Mouse (Mus musculus) T-helper 1 cell (primary cell): ENCODE results near the gene Grik4.

Experiments used
- in situ Hi-C: fragments of 300-600 bp; cut with MboI, MseI; formaldehyde crosslinking; loops from one replicate; pipeline ENCODE4 v1.15.1; 2025; ENCODE audit warnings: high pct_unique_total_duplicates

Grik4 gene

GRCm38 (mm10) chr9:42597525-42597924, 346.8 kb downstream of the Grik4 start:
- in situ Hi-C loops, result no loop called here

- in situ Hi-C loops, result no loop called here
Measured at GRCm38 (mm10) chr9:42578511-42578910, 365.8 kb downstream of the Grik4 start.

DNA sequence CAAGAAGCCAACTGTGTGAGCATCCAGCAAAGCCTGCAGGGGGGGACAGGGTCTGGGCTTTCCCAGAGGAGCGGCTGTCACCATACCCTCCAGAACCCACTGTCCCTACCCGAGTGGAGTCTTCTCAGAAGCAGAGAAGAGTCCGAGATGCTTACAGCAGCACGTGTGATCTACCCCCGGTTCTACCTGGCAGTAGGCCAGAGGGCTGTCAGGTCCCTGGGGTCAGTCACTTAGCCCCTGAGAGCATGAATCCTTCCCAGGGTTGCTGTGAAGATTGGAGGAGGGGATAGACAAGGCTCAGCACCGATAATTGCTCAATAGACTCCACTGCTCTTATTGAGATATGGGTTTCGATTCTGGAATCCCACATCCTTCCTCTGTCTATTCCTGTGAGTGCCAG, 366.2 kb downstream of the Grik4 start:
- in situ Hi-C loops, result no loop called here

DNA sequence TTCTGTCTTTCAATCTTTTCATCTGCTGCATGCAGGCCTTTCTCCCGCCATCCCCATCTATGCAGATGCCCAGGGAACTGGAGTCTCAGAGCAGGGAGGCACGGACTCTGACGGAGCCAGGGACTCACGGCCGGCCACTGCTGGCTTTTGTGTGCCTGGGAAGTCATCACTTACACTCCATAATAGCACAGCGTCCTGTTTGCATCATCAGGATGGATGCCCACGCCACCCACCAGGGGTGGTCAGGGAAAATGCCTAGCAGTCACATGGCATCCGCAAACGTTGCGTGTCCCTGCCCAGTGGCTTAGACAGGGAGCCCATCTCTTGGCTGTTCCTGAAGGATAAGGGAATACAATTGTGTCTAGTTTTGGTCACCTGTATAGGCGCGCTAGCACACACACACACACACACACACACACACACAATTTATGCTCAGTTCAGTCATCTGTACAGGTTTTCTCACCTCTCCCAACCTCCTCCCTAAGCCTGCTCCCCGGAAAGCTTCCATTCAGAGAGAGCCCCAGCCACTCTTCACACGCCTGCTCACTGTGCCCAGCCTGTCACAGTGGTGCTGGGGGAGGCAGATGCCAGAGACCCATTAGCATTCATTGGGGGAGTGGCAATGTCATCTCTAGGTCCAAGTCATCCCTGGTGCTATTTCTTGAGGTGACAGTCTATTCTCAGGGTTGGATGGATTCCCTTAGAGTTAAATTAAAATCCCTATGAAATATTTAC, 370.5 kb downstream of the Grik4 start:
- in situ Hi-C loops, result no loop called here

GRCm38 (mm10) chr9:42573180-42573579, 371.1 kb downstream of the Grik4 start:
- in situ Hi-C loops, result no loop called here

DNA sequence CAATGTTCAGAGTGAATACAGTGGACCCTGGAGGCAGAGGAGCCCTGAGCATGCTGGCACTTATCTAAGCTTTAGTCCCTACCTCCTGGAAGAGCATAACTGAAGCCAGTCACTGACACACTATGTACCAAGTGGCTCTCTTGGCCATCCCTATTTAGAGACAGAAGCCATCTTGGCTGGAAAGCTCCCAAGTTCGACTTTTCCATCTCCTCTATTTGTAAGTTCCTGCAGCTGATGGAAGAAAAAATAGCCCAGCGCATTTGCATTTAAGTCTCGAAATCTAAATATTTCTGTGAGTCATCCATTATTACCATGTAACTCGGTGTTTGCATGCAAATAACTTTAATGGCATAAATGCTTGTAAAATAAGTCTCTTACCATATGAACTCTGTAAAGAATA, 378.4 kb downstream of the Grik4 start:
- in situ Hi-C loops, result no loop called here

DNA sequence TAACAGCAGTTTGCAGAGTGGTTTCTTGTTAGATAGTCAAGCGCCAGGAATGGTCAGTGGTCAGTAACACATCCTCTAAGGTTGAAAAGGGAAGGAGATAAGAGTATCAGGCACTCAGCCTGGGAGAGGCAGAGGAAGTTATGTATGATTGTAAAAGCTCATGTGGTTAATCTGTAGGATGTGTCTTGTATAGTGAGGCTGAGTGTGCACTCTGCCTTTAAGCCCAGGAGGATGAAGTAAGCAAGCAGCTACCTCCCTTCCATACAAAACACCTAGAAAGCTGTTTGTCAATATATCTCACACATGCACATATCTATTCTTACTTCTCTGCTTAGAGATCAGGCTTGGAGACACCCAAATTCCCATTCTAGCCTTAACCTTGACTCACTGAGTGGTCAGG, 389.1 kb downstream of the Grik4 start:
- in situ Hi-C loops, result loop anchor here (10.0 kb wide), 2 partner anchors 390 to 1270 kb away; partner anchors contain the start of gene Grik4

DNA sequence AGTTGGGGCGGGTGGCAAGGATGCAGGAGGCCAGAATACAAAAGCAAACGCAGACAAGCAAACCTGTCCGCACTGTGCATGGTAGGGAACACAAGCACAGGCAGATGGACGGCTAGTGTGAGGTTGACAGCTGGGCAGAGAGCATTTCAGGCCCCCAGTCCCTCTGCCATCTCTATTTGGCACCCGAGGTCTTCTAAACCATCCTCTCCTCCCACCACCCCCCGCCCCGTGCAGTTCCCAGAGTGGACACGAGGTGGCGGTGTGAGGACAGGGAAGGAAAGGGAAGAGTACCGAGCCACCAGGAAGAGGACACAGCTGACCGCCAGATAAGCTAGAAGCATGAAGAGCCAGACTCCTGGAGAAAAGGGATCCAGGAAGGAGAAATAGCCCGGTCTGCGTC, 394.2 kb downstream of the Grik4 start:
- in situ Hi-C loops, result loop anchor here (10.0 kb wide), 2 partner anchors 395 to 1265 kb away; partner anchors contain the start of gene Grik4

DNA sequence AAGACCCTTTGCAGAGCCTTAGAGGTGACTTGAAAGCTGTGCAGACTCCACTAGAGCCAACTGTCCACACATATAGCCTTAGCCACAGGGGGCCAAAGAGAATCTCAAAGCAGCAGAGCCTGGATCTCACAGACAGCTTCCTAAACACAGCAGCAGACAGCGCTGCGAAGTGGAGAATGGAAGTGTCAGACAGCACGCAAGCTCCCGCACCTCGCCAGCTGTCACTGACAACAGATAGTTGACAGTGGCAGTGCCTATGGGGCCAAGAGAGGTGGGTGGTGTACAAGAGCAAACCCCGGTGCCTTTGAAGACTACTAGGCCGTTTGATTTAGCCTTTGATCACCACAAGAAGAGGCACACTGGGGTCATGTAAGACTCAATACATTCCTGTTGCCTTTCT, 395.3 kb downstream of the Grik4 start:
- in situ Hi-C loops, result no loop called here

GRCm38 (mm10) chr9:42544521-42544920, 399.8 kb downstream of the Grik4 start:
- in situ Hi-C loops, result no loop called here

GRCm38 (mm10) chr9:42533491-42533890, 410.8 kb downstream of the Grik4 start:
- in situ Hi-C loops, result no loop called here

- in situ Hi-C loops, result no loop called here
Measured at GRCm38 (mm10) chr9:42533041-42533440, 411.3 kb downstream of the Grik4 start.

GRCm38 (mm10) chr9:42531951-42532350, 412.3 kb downstream of the Grik4 start:
- in situ Hi-C loops, result no loop called here

- in situ Hi-C loops, result no loop called here
Measured at GRCm38 (mm10) chr9:42530221-42531152, 413.8 kb downstream of the Grik4 start.

- in situ Hi-C loops, result no loop called here
Measured at GRCm38 (mm10) chr9:42520587-42521084, 423.7 kb downstream of the Grik4 start.

- in situ Hi-C loops, result no loop called here
Measured at GRCm38 (mm10) chr9:42518163-42518562, 426.1 kb downstream of the Grik4 start.

- in situ Hi-C loops, result no loop called here
Measured at GRCm38 (mm10) chr9:42513159-42513558, 431.1 kb downstream of the Grik4 start.

- in situ Hi-C loops, result no loop called here
Measured at GRCm38 (mm10) chr9:42512312-42512711, 432.0 kb downstream of the Grik4 start.

DNA sequence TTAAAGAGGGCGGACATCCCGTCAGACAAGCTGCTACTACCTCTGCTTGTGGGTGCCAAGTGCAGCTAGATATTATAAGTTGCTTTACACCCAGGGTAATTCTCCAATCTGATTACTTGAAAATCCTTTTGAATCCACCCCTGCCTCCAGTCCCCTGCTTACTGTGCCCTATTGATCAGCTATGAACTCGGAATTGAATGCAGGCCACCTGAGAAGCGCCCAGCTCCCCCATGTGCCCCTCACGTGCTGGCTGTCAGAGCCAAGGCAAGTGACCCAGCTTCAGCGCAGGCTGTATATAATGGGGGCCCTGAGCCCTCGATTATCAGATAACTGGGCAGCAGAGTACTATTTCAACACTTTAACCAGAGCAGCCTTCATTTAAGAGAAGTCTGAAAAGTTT, 436.1 kb downstream of the Grik4 start:
- in situ Hi-C loops, result no loop called here

- in situ Hi-C loops, result no loop called here
Measured at GRCm38 (mm10) chr9:42507709-42508108, 436.6 kb downstream of the Grik4 start, which contains the start of gene Tbcel. Tbcel (minus strand) TSS chr9:42507809.

- in situ Hi-C loops, result no loop called here
Measured at GRCm38 (mm10) chr9:42507022-42507421, 437.3 kb downstream of the Grik4 start.

- in situ Hi-C loops, result no loop called here
Measured at GRCm38 (mm10) chr9:42504971-42505510, 439.3 kb downstream of the Grik4 start.
